Mouse (Mus musculus) olfactory bulb, adult 2 months (tissue): ENCODE measurements at regions not wholly inside any gene's neighbourhood (a gene's known extent, or its start where the extent isn't known, plus 50 kb on each side); places are given as distances from the start of the nearest gene placed in this dataset.

Experiments used
- H3K27ac ChIP-seq: fragments of 200-500 bp; 2 replicates; pipeline ENCODE4 v1.5.1; 2012; ENCODE audit warnings: low read depth, low read length; ENCODE audit not compliant: insufficient read depth
- H3K4me1 ChIP-seq: fragments of 200-500 bp; 2 replicates; pipeline ENCODE4 v1.6.1; 2012; ENCODE audit warnings: low read length; ENCODE audit not compliant: control insufficient read depth, insufficient read depth
- H3K4me3 ChIP-seq: fragments of 200-500 bp; 2 replicates; pipeline ENCODE4 v1.5.1; 2012; ENCODE audit warnings: mild to moderate bottlenecking, low read depth, low read length, moderate library complexity; ENCODE audit not compliant: insufficient read depth
- CTCF ChIP-seq: fragments of 200-500 bp; IDR thresholded peaks from 2 replicates; pipeline ENCODE4 v1.5.1; 2012; ENCODE audit warnings: low read depth, mild to moderate bottlenecking, low read length, moderate library complexity; ENCODE audit not compliant: insufficient read depth
- POLR2A ChIP-seq: fragments of 200-500 bp; IDR thresholded peaks from 2 replicates; pipeline ENCODE4 v1.6.1; 2012; ENCODE audit warnings: mild to moderate bottlenecking, low read depth, low read length, moderate library complexity; ENCODE audit not compliant: insufficient read depth
- WGBS: fragments of 180-500 bp; shearing (Covaris S2); methylation state at CpG from one replicate; pipeline ENCODE4 v1.1.7; 2018; 5-methylcytosine and 5-hydroxymethylcytosine counted together

- Histone ChIP-seq H3K4me3 (no peak overlapping the region), H3K27ac (no peak overlapping the region), H3K4me1 (peaks cover 2% of the 10 kb centered on the region; the same call in 1 of the 2 replicates)
- 93% methylated on average over 1 of the region's 1 CpGs for WGBS
- TF ChIP-seq POLR2A (no peak), CTCF (no peak)
Observed at GRCm38 (mm10) chr15:25305801-25306200, 107.8 kb downstream of the Basp1 start.

- H3K4me3 ChIP-seq: no peak overlapping the region
- TF ChIP-seq CTCF (no peak), POLR2A (no peak)
- peaks cover 2% of the 10 kb centered on the region; the same call in 1 of the 2 replicates for H3K4me1 ChIP-seq
- H3K27ac ChIP-seq: no peak overlapping the region
- 80% methylated on average over 3 of the region's 3 CpGs for WGBS
Observed at GRCm38 (mm10) chr15:25303379-25303778, 110.2 kb downstream of the Basp1 start.

DNA sequence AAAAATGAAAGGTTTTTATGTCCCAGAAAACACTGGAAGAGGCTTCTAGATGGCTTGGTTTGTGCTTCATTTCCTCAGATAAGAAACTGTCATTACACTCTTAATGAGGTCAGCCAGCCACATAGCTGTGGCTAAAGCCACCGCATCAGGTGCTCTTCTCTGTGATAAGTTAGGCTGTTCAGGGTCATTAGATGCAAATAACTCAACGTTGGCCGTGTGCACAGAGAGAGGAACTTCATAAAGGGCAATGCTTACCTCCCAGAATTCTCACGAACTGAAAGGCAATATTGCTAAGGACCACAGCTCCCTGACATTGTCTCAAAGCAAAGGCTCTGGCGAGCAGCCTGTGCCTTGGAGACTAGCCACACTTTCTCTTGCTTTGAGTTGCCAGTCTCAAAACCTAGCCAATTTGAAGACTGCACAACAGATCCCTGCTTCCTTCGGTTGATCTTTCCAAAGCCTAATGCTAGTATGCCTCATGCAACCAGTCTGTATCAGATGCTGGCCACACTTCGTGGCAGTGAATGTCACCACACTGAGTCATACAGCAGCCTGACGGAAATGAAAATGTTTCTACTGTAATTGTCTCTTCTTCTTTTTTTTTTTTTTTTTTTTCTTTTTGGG, 110.8 kb downstream of the Basp1 start:
- Histone ChIP-seq H3K4me3 (no peak overlapping the region), H3K4me1 (peaks cover 2% of the 10 kb centered on the region; the same call in 1 of the 2 replicates), H3K27ac (no peak overlapping the region)
- no peak for TF ChIP-seq POLR2A
- TF ChIP-seq CTCF: no peak
- WGBS: 36% methylated on average over 8 of the region's 8 CpGs

DNA sequence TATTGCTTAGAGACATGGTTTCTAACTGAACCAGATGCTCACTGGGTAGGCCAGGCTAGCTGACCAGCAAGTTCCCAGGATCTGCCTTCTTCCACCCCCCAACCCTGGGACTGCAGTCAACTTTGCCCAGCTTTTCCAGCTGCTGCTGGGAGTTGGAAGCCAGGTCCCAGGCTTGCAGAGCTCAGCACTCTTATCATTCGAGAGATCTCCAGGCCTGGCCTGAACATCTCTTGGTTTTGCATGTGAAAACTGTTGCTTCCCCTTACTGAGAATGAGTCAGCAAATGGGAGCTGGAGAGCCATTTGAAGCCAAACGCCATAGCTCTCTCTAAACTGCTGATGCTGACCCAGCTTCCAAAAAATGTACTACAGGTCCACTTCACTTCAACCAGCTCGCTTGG, 111.8 kb downstream of the Basp1 start:
- TF ChIP-seq POLR2A (no peak), CTCF (no peak)
- Histone ChIP-seq H3K27ac (no peak overlapping the region), H3K4me1 (peaks cover 2% of the 10 kb centered on the region; the same call in 1 of the 2 replicates), H3K4me3 (no peak overlapping the region)
- 56% methylated on average over 3 of the region's 3 CpGs for WGBS

- TF ChIP-seq CTCF: no peak
- TF ChIP-seq POLR2A: no peak
- Histone ChIP-seq H3K4me3 (no peak overlapping the region), H3K27ac (no peak overlapping the region), H3K4me1 (0 out of 2 replicates have a peak, but pooled peaks cover 2% of the 10 kb centered on the region)
- 49% methylated on average over 5 of the region's 5 CpGs for WGBS
Observed at GRCm38 (mm10) chr15:25297278-25297677, 116.3 kb downstream of the Basp1 start.

- WGBS: 75% methylated on average over 11 of the region's 11 CpGs
- Histone ChIP-seq H3K4me3 (no peak overlapping the region), H3K4me1 (0 out of 2 replicates have a peak, but pooled peaks cover under 1% of the 10 kb centered on the region), H3K27ac (no peak overlapping the region)
- TF ChIP-seq POLR2A (no peak), CTCF (no peak)
Observed at GRCm38 (mm10) chr15:25296714-25297113, 116.8 kb downstream of the Basp1 start.

DNA sequence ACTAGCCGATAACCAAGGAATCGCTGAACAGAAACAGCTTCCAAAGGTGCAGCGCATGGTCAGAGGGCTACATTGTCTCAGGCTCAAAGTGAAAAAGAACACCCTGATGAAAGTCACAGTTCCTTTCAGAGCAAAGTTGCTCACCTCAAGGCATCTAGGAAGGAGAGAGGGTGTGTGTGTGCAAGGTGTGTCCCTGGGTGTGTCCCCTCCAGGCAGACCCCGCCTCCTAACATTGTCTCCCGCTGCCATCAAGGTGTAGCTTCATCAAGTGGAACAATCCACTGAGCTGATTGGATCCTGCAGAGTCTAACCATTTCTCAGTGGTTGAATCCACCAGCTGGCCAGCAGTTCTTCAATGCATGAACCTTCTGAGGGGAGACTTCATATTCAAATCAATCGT, 117.8 kb downstream of the Basp1 start:
- 96% methylated on average over 6 of the region's 6 CpGs for WGBS
- H3K27ac ChIP-seq: no peak overlapping the region
- TF ChIP-seq POLR2A: no peak
- TF ChIP-seq CTCF: no peak
- peaks cover 4% of the 10 kb centered on the region for H3K4me1 ChIP-seq
- H3K4me3 ChIP-seq: no peak overlapping the region

DNA sequence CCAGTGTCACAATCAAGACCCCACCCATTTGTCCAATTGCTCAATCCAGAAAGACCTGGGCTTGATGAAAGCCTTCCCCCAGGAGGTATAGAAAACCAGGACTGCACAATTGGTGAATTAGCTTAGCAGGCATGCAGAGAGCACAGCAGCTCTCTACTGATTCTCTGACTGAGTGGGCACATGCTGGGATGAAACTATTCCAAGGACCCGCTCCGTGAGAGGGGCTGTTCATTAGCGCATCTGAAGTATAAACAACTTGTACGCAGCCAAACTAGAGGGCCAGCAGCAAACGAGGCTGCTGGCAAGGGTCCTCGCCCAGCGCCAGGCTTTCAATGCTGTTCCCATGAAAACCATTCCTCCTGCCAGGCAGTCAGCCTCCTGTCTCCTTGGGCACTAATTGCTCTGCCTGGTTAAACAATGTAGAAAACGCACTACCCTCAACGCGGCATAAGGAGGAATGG, 122.3 kb downstream of the Basp1 start:
- Histone ChIP-seq H3K27ac (no peak overlapping the region), H3K4me3 (peak overlapping the region; percentile 6; the same call in 1 of the 2 replicates), H3K4me1 (peaks cover 4% of the 10 kb centered on the region)
- 16% methylated on average over 10 of the region's 10 CpGs for WGBS
- TF ChIP-seq CTCF (no peak), POLR2A (no peak)

GRCm38 (mm10) chr15:25287850-25288249, 125.7 kb downstream of the Basp1 start:
- WGBS: 74% methylated on average over 3 of the region's 3 CpGs
- Histone ChIP-seq H3K4me1 (peaks cover 4% of the 10 kb centered on the region), H3K4me3 (no peak overlapping the region), H3K27ac (no peak overlapping the region)
- TF ChIP-seq POLR2A (no peak), CTCF (no peak)
